Mouse (Mus musculus) forebrain, postnatal 0 days (tissue): Measurements from ENCODE around the gene Slc16a9. TPM values are rescaled to one million over a fixed set of nuclear protein-coding genes. Genes with fewer than 3 reads are reported as not detected.

Experiments used
- ATAC-seq: fragments of 200-750 bp; cut with Nextera tagmentation; 2 replicates; pipeline ENCODE4 v1.8.0; 2017; ENCODE audit warnings: mild to moderate bottlenecking, moderate library complexity
- DNase-seq: peaks from one replicate; pipeline ENCODE4 v3.0.0-alpha.2; 2015
- H3K27ac ChIP-seq: fragments of 300-500 bp; sonication (generic); 2 replicates; pipeline ENCODE4 v1.5.1; 2014; ENCODE audit warnings: low read depth, mild to moderate bottlenecking, antibody characterized with exemption, low read length, moderate library complexity, mixed read lengths
- H3K27me3 ChIP-seq: fragments of 300-500 bp; sonication (generic); 2 replicates; pipeline ENCODE4 v1.6.1; 2014; ENCODE audit warnings: mild to moderate bottlenecking, low read length, mixed read lengths; ENCODE audit not compliant: insufficient read depth
- H3K36me3 ChIP-seq: fragments of 300-500 bp; sonication (generic); 2 replicates; pipeline ENCODE4 v1.6.1; 2014; ENCODE audit warnings: mild to moderate bottlenecking, moderate library complexity; ENCODE audit not compliant: insufficient read depth
- H3K4me1 ChIP-seq: fragments of 300-500 bp; sonication (generic); 2 replicates; pipeline ENCODE4 v1.6.1; 2014; ENCODE audit warnings: antibody characterized with exemption; ENCODE audit not compliant: insufficient read depth
- H3K4me2 ChIP-seq: fragments of 300-500 bp; sonication (generic); 2 replicates; pipeline ENCODE4 v1.6.1; 2014; ENCODE audit warnings: low read depth, mild to moderate bottlenecking, moderate library complexity
- H3K4me3 ChIP-seq: fragments of 300-500 bp; sonication (generic); 2 replicates; pipeline ENCODE4 v1.5.1; 2014; ENCODE audit warnings: low read depth, low read length, mixed read lengths
- H3K9ac ChIP-seq: fragments of 300-500 bp; sonication (generic); 2 replicates; pipeline ENCODE4 v1.6.1; 2014; ENCODE audit warnings: mild to moderate bottlenecking
- H3K9me3 ChIP-seq: fragments of 300-500 bp; sonication (generic); 2 replicates; pipeline ENCODE4 v1.6.1; 2016; ENCODE audit warnings: low read length
- CTCF ChIP-seq: sonication (generic); IDR thresholded peaks from 2 replicates; pipeline ENCODE4 v1.5.1; 2016; ENCODE audit warnings: antibody characterized with exemption, control low read depth, low read depth
- WGBS: fragments of 180-500 bp; shearing (Covaris S2); extraction: QIAGEN DNeasy Blood & Tissue Kit; methylation state at CpG from one replicate; pipeline ENCODE4 v1.1.7; 2014; 5-methylcytosine and 5-hydroxymethylcytosine counted together
- polyA plus RNA-seq: library from polyadenylated mRNA; unstranded; fragments of >200 nt; fragmentation: Nextera tagmentation; extraction: Ambion mirVana; gene quantifications from 2 replicates; pipeline ENCODE4 v1.2.1, GENCODE M21; 2015
- total RNA-seq: library from RNA; depleted of rRNA; stranded (reverse); fragments of >200 nt; gene quantifications from 2 replicates; pipeline ENCODE4 v1.2.3, GENCODE M21; 2014

Slc16a9 gene
- total and polyA plus RNA-seq, 2 experiments from 2014 or later = 2.6 to 6.1 TPM

DNA sequence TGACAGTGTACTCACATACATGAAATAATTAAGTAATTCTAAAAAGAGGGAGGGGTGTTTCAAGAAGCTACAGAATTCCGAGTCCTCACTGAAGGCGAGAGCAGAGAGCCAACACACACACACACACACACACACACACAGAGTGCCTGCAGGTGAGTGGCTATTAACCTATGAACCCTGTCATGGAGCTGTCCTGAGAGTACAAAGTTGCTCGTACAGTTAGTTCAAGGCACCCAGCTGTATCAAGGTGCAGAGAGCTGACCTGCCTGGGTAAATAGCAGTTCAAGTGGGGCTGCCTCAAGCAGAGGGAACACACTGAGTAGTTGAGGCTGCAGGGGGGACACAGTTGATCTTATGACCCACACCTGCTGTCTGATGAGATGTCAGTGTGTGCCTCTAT is 17.2 kb downstream of the Slc16a9 start:
- Histone ChIP-seq H3K27ac (no peak overlapping the region), H3K9ac (no peak overlapping the region), H3K4me1 (no peaks in the 10 kb centered on the region), H3K36me3 (no peaks in the 10 kb centered on the region), H3K4me3 (no peak overlapping the region), H3K9me3 (no peaks in the 10 kb centered on the region), H3K4me2 (no peak overlapping the region), H3K27me3 (no peaks in the 10 kb centered on the region)
- 89% methylated on average over 3 of the region's 3 CpGs for WGBS
- ATAC-seq = no peak
- no peak for TF ChIP-seq CTCF
- DNase-seq = no peak

- no peaks in the 10 kb centered on the region for H3K36me3 ChIP-seq
- TF ChIP-seq CTCF = no peak
- H3K9ac ChIP-seq = no peak overlapping the region
- H3K4me3 ChIP-seq = no peak overlapping the region
- no peaks in the 10 kb centered on the region for H3K4me1 ChIP-seq
- H3K9me3 ChIP-seq = no peaks in the 10 kb centered on the region
- H3K4me2 ChIP-seq = no peak overlapping the region
- ATAC-seq = no peak
- 46% methylated on average over 4 of the region's 4 CpGs for WGBS
- peak; percentile 10 for DNase-seq
- no peak overlapping the region for H3K27ac ChIP-seq
- H3K27me3 ChIP-seq = no peaks in the 10 kb centered on the region
These were observed 18.8 kb downstream of the Slc16a9 start for GRCm38 (mm10) chr10:70263681-70264189.

GRCm38 (mm10) chr10:70264337-70265036 is 19.6 kb downstream of the Slc16a9 start:
- 76% methylated on average over 9 of the region's 9 CpGs for WGBS
- no peak for ATAC-seq

GRCm38 (mm10) chr10:70266501-70266900 is 21.6 kb downstream of the Slc16a9 start:
- 51% methylated on average over 6 of the region's 6 CpGs for WGBS
- peak; percentile 51 for DNase-seq
- no peak for TF ChIP-seq CTCF
- no peak; the same call in 1 of the 2 replicates for ATAC-seq
- H3K27ac ChIP-seq = no peak overlapping the region
- H3K4me2 ChIP-seq = no peak overlapping the region
- no peaks in the 10 kb centered on the region for H3K9me3 ChIP-seq
- no peaks in the 10 kb centered on the region for H3K27me3 ChIP-seq
- H3K4me1 ChIP-seq = no peaks in the 10 kb centered on the region
- no peak overlapping the region for H3K9ac ChIP-seq
- no peaks in the 10 kb centered on the region for H3K36me3 ChIP-seq
- H3K4me3 ChIP-seq = no peak overlapping the region

More at GRCm38 (mm10) chr10:70264337-70265036, 19.6 kb downstream of the Slc16a9 start:
- H3K4me2 ChIP-seq = no peak overlapping the region
- H3K9ac ChIP-seq = no peak overlapping the region
- H3K27me3 ChIP-seq = no peaks in the 10 kb centered on the region
- DNase-seq = no peak
- H3K4me3 ChIP-seq = no peak overlapping the region
- no peaks in the 10 kb centered on the region for H3K9me3 ChIP-seq
- H3K36me3 ChIP-seq = no peaks in the 10 kb centered on the region
- TF ChIP-seq CTCF = no peak
- H3K4me1 ChIP-seq = no peaks in the 10 kb centered on the region
- no peak overlapping the region for H3K27ac ChIP-seq

DNA sequence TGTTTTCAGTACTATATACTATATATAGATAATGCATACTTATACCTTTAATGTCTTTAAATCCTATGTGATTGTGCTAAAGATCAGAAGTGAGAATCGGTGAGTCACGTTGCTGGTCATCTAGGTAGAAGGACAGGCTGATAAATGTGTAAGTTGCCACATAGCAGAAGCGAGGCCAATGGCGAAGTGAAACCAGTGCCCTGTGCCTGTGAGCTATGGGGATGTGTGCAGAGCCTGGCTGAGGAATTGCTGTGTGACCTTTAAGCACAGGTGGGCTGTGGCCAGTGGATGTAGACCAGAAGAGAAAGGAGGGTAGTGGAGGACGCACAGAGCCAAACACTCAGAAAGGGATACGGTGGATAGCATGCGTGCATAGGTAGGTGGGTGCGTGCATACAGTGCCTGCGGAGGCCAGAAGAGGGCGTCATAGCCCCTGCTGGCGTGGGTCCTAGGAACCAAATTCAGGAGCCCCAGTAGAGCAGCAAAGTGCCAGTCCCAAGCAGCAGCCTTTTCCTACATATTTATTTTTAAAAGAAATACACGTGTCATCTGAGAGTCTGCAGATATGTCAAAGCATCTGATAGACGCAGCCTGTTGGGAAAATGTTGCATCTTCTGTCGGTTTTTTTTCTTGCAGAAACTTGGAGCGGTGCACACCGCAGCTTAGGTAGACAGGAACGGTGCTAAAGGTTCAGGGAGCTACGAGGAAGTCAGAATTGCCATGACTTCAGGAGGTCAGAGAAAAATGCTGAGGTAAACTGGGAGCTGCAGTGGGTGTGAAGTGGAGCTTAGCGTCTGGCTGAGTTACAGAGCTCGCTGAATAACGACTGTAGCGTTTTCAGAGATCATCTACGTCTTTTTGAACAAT is 23.9 kb downstream of the Slc16a9 start:
- Histone ChIP-seq H3K9me3 (no peaks in the 10 kb centered on the region), H3K9ac (no peak overlapping the region), H3K4me2 (no peak overlapping the region), H3K27ac (no peak overlapping the region), H3K27me3 (no peaks in the 10 kb centered on the region), H3K4me3 (no peak overlapping the region), H3K4me1 (no peaks in the 10 kb centered on the region), H3K36me3 (no peaks in the 10 kb centered on the region)
- WGBS = 62% methylated on average over 23 of the region's 23 CpGs
- ATAC-seq = no peak
- peak; percentile 21 for DNase-seq
- no peak for TF ChIP-seq CTCF

DNA sequence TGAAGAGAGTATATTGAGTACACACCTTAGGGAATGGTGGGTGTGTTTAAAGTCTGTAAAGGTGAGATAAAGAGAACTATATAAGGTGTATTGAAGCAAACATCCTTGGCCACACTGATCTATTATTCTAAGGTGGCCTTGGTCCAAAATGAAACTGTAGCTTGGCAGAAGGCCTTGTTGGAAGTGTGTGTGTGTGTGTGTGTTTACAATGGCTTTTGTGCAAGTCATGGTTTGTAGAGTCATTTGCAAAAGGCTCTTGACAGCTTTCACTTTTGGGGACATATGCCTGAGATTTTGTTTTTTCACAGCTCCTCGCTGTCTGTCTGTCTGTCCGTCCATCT is 24.5 kb downstream of the Slc16a9 start:
- Histone ChIP-seq H3K9ac (no peak overlapping the region), H3K9me3 (no peaks in the 10 kb centered on the region), H3K4me3 (no peak overlapping the region), H3K36me3 (no peaks in the 10 kb centered on the region), H3K4me2 (no peak overlapping the region), H3K27ac (no peak overlapping the region), H3K27me3 (no peaks in the 10 kb centered on the region), H3K4me1 (no peaks in the 10 kb centered on the region)
- ATAC-seq (no peak), DNase-seq (peak; percentile 30)
- TF ChIP-seq CTCF = no peak
- 58% methylated on average over 2 of the region's 2 CpGs for WGBS

- WGBS = 77% methylated on average over 1 of the region's 1 CpGs
- Histone ChIP-seq H3K27ac (no peak overlapping the region), H3K4me2 (no peak overlapping the region), H3K4me1 (no peaks in the 10 kb centered on the region), H3K4me3 (no peak overlapping the region), H3K36me3 (no peaks in the 10 kb centered on the region), H3K9ac (no peak overlapping the region), H3K9me3 (no peaks in the 10 kb centered on the region), H3K27me3 (no peaks in the 10 kb centered on the region)
- ATAC-seq = no peak
- TF ChIP-seq CTCF = no peak
- DNase-seq = no peak
These were observed 31.8 kb downstream of the Slc16a9 start for GRCm38 (mm10) chr10:70276678-70277077.
